Mouse (Mus musculus) c-Kit-positive CD71-positive TER-119-positive erythroid progenitor cells, embryonic 14.5 days (primary cell): ENCODE data around the gene Sowaha.
A peak's percentile ranks its signal among the peaks of the same experiment; 100 is the strongest.

Experiments
- DNase-seq: peaks from one replicate; pipeline ENCODE4 v3.0.0-alpha.2; 2013; ENCODE audit warnings: low spot score

Gene Sowaha

DNA sequence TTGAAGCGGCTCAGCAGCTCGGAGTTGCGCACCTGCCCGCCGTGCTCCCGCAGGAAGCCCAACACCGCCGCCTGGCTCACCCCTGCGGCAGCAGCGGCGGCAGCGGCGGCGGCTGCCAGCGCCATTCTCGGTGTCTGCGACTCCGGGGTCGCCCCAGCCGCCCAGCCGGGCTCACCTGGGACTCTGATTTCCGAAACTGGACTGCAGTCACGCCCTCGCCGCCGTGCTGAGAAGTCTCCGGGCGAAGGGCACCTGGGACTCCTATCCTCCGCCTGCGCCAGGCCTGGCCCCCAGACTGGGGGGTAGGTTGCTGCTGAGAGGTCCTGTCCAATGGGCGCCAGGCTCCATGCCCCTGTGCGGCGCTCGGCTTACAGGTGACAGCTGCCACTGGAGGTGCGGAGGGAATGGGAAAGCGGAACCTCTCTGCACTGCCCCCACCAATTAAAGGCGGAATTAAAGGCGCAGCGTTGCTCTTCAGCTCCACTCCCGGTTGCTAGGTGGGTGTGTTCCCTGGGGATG is at the start of gene Sowaha, which contains the start of gene Gm9945:
Gene Sowaha, minus strand, starts transcription at position 492 of the 519 bp plus-strand sequence.
Gene Gm9945, plus strand, starts transcription at position 384 of the 519 bp plus-strand sequence.
- peak; percentile 64 for DNase-seq

DNA sequence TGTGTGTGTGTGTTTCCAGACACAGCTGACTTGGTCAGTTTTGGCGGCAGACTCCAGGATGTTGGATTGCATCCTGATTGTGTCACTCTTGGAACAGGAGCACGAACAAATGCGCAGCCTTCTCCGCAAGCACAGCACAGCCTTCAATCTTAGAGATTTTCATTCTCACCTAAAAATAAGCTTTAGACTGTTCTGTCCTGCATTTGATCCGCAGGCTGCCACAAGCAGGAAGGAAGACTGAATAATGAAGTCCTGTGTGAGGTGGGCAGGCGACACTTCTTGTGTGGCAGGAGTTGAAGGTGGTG is 49.1 kb upstream of the Sowaha start:
- DNase-seq: no peak

DNA sequence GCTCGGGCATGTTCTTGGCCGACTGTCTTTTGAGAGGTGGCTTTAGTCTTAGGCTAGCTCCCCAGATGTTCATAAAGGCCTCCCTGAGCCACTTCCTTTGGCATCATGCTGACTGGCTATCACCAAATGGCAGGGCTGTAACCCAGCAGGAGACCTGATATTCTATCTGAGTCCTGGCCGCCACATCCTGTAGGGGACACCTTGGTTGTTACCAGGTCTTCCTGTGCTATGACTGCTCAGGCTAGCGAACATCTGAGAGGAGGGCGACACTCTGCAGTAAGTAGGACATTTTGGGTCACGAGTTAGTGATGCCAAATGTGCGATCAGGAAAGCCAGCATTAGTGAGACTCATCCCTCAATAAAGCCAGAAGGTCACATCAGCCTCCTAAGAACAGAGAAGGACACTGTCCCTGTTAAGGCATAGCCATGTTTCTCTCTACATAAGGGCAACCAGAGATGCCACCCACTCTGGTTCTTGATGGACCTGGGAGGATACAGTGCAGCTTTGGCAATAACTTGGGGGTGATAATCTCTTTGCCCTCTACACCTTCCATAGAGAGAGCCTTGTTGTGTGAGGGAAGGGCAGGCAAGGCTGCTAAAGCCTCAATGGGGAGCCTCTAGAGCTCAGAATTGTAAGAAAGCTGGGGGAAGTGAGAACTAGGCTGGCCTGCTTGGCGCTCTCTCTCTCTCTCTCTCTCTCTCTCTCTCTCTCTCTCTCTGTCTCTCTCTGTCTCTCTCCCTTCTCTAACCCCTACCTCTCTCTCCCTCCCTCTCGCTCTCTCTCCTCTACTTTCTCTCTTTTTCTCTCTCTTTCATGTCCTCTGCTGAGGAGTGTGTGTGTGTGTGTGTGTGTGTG is 48.6 kb upstream of the Sowaha start:
- DNase-seq: no peak

DNA sequence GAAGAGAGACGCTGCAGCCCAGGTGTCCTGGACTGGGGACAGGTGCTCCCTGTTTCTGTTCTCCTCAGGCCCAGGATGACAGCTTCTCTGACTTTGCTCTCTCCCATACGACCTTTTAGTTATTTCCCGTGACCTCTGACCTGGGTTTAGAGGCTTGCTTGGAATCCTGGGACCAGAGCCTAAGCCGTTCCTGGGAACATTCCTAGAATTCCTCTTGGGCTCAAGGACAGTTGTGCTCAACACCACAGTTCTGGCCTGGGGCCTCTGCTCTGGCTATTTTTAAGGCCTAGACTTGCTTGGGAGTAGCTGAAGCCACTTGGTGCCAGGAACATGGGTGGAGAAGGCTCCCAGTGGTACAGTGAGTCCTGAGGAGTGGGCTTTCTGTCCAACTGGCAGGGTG is 45.4 kb upstream of the Sowaha start:
- DNase-seq: no peak

DNA sequence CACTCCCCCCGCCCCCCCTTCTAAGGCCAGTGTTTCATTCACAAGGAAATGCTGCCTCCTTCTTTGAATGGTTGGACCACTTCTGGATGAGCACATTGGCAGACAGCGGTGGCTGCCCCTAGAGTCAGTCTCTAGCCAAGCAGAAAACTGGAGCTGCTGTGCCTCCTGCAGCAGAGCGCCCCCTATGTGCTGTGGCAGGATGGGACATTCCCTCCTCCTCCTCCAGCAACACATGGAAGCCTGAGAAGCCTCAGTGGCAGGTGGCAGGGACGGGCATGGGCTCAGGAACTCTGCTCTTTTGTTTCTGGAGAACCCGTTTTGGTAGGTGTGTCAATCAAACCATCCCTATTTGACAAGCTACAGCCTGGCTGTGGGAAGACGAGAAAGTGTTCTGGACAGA is 44.8 kb upstream of the Sowaha start:
- DNase-seq: no peak

DNA sequence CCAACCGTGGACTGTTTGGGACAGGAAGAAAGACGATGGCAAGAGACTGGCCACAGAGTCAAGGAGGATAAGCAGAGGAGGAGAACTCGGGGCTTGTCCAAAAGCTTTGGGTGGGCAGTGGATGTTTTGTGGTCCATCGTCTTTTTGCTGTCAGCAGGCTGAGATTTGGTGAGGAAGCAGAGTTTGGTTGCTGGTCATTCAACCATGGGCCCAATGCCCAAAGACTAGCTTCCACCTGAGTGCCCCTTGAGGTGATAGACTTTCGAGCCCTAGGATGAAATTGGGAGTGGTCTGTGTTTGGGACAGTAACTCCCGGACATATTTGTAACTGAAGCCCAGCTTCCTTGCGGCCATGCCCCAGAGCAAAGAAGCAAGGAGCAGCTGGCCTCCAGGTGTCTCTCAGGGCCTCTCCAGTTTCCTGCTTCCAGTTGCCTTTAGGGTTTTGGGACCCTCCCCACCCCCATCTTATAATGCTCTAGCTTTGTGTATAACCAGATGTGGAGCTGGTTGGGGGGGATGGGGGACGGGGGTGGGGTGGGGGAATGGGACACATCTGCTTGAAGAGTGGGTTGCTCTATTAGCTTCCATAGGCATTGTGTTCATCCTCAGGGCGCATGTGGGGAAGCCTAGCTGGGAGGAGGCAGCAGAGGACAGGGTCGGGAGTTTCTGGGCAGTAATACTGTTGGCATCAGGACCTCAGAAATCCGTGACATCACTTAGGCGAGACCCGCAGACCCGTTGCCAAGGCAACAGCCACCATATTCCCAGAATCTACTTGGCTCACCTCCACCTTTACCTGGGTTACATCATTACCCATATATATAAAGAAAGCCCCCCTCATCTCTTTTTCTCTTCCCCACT is 43.7 kb upstream of the Sowaha start:
- no peak for DNase-seq

DNA sequence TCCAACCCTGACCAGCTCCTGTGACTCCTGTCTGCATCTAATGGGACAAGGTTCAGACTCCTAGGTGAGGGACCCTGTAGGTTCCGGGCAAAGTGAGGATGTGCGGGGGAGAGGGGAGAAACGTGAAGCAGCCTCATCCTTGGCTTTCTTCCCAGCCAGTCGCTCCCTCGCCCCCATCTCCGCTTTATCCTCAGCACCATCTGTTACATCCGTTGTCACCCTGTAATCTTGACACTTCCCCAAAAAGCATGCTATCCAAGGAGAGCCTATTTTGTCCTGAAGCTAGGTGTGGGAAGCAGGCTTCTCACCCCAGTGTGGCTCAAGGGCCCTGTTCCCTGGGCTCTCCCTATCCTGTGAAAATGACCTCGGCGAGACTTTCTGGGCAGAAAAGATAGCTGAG is 42.9 kb upstream of the Sowaha start:
- DNase-seq: no peak

DNA sequence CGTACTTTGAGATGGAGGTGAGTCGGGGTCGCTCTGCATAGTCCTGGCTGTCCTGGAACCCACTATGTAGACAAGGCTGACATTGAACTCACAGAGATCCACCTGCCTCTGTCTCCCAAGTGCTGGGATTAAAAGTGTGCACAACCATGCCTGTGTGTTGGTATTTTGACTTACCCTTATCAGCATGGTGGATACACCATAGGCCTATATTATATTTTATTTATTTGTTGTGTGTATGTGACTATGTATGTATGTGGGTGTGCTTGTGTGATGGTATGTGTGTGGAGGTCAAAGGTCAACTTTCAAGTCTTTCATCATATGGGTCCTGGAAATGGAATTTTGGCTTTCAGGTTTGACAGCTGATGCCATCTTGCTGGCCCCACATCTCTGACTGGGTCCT is 42.3 kb upstream of the Sowaha start:
- DNase-seq: no peak

DNA sequence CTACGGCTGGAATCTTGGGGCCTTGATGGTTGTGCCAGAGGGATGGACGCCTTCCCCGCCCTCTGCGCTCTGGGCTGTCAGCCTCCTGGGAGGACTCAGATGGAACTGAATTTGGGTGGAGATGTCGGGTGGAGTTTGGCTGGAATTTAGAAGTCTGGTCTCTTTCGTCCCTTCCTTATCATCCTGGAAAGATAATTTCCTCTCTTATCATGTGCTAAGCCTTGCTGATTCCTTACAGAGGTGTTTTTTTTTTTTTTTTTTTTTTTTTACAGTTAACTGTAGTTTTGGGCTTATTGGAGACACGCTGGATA is 41.7 kb upstream of the Sowaha start:
- DNase-seq: no peak

DNA sequence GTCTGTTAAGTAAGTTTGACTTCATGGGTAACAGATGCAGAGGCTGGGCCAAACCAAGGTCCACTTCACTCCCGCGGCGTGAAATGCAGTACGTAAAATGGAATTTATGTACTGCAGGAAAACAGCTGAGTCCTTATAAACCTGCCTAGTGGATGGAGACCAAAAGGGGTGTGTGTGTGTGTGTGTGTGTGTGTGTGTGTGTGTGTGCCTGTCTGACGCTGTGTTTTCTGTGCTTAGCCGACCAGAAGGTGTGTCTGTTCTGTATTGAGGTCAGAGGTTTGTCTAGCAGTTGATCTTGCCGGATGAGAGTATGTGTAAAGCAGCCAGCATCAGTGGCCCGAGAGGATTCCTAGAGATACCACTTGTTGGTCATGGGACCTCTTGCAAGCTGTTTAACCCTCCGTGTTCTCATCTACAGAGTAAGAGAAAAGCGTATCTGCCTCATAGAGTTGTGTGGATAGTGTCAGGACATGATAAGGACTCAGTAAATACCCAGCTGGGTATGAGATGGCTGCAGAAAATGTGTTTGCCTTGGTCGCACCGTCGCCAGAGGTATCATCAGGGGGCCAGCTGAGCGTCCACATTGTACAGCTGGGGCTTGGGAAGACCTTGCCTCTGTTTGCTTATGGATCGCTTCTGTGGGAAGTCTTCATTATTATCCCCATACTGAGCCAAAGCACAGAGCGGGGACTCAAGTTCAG is 41.2 kb upstream of the Sowaha start:
- DNase-seq: peak; percentile 45

DNA sequence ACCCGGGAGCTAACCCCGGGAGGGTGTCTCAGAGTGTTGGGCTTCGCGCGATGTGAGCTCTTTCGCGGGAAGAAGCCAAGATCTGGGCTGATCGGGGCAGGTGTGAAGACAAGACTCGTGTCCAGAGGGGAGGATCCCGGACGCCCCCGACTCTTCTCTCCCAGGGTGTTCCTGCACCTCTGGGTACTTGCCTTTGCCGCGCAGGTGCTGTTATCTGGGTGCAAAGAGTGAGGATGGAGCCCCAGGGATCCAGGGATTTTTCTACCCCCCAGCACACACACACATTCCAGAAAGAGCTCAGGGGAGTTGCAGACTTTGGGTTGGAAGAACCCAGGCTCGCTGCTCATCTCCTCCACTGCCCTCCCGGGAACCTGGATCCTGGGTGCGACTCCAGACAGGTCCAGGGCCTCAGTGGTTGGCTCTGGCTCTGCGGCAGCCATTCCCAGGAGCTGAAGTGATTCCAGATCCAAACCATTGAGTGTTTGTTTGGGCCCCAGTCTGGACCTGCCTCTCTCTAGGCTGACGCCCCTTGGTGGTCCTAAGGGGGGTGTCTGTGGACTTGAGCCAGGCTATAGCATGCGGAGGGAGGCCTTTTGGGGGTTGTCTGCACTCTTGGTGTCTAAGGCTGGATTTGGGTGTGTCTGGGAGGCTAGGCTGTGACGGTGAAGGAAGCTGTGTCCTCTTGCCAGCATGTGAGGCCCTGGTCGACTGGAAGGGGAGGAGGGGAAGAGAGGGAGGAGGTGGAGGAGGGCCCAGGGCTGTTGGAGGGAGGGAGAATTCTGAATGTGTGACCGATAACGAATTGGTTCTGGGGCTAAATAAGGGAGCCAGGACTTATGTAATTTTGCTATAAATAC is 40.3 kb upstream of the Sowaha start:
- peak; percentile 81 for DNase-seq

DNA sequence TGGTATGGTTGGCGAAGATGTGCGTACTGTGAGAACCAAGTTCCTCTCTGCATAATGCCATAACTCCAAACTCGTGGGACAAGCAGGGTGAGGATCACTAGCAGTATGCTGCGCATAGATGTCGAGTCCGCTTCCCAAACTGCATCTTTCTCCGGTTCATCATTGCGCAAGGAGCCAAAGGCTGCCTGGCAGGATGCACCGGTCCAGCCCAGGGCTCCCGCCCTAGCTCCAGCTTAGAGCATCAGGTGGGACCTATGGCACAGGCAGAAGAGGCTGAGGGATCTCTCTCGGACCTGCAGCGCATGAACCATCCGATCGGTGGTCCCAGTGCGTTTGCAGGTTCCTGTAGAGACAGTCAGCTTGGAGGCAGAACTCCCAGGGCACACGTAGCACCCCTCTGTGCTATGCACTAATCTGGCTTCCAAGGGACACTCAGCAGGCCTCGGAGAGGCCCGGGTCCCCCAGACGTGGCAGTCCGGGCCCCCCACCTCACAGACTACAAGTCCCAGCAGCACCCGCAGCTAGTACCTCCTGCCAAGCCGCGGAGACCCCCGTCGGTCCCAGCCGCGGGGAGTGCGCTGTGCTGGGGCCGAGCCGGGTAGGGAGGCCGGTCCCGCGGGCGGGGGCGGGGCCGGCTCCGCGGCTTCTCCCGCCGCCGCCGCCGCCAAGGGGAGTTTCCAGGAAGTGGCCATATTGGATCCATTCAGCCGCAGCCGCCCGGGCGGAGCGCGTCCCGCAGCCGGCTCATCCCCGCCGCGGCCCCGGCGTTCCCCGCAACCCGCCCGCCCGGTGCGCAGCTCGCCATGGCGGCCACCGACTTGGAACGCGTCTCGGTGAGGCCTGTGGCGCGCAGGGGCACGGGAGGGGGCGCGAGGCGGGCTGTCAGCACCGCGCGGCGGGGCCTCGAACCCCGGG is 39.4 kb upstream of the Sowaha start, which contains the start of gene Sept8:
Gene Sept8, plus strand, starts transcription at position 51 of the 915 bp plus-strand sequence.
- DNase-seq: peak; percentile 59

DNA sequence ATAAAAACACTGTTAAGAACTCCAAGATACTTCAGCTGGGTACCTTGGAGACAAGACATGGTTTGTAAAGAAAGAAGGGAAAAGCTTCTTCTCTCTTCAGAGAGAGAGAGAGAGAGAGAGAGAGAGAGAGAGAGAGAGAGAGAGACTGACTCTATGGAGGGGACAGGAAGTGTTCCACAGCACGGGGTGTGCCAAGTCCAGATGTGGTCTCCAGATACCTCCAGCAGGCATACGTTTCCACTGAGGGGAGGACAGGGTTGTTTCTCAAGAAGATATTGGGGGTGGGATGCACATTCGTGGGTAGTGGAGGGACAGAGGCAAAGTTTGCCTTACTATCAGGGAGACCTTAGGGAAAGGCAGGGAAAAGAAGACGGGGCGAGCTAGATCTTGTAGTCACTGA is 38.7 kb upstream of the Sowaha start:
- DNase-seq: peak; percentile 62

DNA sequence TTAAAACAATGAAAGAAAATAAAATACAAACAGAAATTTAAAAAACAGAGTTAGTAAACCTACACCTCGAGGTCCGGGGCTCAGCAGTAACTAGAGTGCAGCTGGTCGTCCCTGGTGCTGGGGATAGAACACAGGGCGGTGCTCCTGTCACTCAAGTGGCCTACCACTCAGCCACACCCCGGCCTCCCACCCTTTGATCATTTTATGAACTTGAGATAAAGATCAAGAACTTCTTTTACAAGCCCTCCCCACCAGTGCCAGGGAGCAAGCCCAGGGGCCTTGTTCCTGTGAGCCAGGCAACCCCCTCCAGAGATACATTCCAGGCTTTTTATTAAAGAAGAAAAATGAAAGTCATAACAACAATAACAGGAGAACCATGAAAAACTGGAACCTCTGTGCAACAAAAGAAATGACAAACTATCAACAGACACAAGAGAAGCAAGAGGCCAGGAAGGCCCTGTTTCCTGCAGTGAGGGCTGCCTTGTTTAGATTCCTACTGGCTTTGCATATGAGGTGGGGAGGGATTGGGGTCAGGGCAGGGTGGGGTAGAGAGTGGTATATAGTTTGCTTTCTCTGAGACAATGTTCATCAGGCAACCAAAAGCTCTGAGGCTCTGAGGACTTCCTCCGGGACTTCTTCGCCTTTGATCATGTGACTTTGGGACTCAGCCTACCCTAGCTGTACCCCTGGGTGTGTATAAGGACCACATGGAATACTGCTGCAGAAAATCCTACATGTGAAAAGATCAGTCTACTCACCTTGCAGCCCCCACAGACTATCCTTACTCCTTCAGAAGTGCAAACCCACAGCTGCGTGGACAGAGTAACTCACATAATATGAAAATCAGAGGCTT is 36.9 kb upstream of the Sowaha start:
- DNase-seq: no peak

DNA sequence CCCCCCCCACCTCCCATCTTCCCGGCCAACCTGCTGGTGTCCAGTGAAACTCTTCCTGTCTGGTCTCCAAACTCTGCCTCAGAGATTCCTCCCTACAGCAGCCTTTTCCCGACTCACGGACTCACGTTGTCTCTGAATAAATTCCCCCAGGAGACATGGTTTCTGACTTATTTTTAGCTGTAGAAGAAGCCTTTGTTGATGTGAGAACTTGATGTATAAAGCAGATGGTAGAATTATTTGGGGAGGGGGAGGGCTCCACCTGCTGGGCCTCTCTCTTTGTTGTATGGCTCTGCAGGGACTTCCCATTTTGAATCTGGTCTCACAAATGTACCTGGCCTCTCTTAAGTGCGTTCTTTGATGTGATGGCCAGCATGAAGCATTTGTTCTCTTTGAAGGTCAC is 30.3 kb upstream of the Sowaha start:
- no peak for DNase-seq

DNA sequence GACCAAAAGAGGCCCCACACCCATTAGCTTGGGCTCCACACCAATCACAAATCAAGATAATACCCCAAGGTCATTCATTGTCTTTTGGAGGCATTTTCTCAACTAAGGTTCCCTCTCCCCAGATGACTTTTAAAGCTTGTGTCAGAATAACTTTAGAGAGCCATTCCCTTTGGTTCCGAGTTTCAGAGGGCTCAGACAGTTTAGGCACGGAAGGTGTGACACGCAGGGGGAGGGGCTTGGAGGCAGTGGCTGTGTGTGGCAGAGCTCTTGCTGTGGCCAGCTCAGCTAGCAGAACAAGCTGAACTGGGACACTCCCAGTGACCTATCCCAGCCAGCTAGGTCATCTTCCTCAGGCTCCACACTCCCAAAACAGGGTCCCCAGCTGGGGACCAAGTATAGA is 28.5 kb upstream of the Sowaha start:
- DNase-seq: no peak

DNA sequence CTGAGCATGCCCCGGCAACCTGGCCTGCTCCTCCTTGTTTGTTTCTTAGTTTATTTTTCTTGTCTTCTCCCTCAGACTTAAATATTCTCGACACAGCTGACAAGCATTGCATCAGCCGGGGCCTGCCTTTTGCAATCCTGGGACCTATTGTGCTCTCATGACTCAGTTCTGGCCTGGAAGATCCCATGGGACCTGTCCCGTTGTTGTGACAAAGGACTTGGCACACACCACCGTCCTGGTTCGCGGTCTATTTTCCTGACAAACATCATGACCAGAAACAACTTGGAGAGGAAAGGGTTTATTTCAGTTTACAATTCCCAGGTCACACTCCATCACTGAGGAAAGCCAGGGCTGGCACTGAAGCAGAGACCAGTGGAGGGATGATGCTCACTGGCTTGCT is 28.1 kb upstream of the Sowaha start:
- DNase-seq: no peak

DNA sequence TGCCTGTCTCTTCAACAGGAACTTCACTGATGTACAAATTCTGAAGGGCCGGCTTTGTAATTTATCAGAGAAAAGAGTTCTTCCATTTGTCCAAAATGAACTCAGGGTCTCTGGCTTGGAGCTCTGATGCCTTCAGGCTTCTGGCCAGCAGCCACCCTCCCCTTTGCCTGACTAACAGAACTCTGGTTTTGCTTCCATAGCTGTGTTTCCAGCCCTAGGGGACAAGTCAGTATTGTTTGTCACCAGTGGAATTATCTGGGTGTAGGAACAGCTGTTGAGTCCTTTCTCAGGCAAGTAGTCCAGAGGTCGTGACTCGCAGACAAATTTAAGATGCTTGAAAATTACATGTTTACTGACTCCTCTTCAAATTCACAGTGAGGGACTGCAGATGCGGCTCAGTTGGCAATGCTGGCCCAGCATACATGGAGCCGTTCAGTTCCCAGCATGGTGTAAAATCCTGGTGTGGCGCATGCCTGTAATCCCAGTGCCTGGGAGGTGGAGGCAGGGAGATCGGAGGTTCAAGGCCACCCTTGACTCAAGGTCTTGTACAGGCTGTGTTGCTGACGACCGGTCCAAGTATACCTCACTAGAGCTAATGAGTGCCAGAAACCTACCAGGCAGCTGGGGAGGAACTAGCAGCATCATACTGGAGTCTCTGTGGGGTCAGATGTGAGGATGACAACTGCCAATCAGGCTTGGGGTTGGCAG is 27.2 kb upstream of the Sowaha start:
- DNase-seq: no peak
